Mouse (Mus musculus) kidney, adult 11 months (tissue): ENCODE measurements at regions not wholly inside any gene's neighbourhood (a gene's known extent, or its start where the extent isn't known, plus 50 kb on each side); places are given as distances from the start of the nearest gene placed in this dataset.

ENCODE experiments used
- DNase-seq: peaks from one replicate; pipeline ENCODE4 v3.0.0; 2022

GRCm38 (mm10) chr17:45819143-45819542 lies 85.5 kb upstream of the 1600014C23Rik start:
- no peak for DNase-seq

DNA sequence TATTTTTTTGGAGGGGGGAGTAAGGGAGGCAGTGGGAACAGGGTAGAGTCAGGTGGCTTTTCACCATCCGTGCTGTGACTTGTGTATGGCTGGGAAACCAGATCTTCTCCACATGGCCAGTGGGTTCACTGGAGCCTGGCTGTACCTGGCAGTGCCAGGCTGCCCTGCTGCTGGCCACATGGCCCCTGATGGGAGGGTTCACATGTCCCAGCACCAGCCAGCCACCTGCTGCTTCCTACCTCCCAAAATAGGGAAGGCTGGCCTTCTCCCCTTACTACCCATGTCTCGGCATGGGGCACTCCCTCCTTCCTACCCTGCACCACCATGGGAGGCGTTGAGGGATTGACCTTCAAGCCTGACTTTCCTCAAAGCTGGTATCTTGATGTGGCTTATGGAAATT lies 82.9 kb upstream of the 1600014C23Rik start:
- DNase-seq, result no peak

DNA sequence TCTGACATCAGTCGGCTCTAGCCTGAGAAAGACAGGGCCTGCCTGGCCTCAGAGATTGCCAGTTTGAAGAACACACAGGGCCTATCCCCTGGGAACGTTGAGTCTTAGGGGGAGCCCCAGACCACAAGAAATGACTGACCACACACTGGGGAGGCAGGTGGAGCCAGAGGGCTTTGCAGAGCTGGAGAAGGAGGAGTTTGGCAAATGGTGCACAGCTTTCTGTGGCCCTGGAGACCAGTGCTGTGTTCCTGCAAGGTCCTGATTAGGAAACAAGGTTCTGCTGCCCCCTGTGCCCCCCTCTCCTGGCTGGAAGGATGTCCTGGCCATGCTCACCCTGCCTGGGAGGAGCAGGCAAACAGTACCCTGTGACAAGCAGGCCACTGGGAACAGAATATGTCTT lies 82.2 kb upstream of the 1600014C23Rik start:
- no peak for DNase-seq

GRCm38 (mm10) chr17:45815341-45815740 lies 81.7 kb upstream of the 1600014C23Rik start:
- DNase-seq, result no peak

GRCm38 (mm10) chr17:45814586-45814985 lies 80.9 kb upstream of the 1600014C23Rik start:
- DNase-seq, result no peak

GRCm38 (mm10) chr17:45813956-45814355 lies 80.3 kb upstream of the 1600014C23Rik start:
- DNase-seq, result no peak

GRCm38 (mm10) chr17:45812289-45812955 lies 78.8 kb upstream of the 1600014C23Rik start:
- peak; percentile 85 for DNase-seq

- no peak for DNase-seq
These were observed 78.1 kb upstream of the 1600014C23Rik start for GRCm38 (mm10) chr17:45811632-45812221.

GRCm38 (mm10) chr17:45809728-45810127 lies 76.1 kb upstream of the 1600014C23Rik start:
- DNase-seq, result no peak

- DNase-seq, result no peak
These were observed 74.7 kb upstream of the 1600014C23Rik start for GRCm38 (mm10) chr17:45808374-45808773.

DNA sequence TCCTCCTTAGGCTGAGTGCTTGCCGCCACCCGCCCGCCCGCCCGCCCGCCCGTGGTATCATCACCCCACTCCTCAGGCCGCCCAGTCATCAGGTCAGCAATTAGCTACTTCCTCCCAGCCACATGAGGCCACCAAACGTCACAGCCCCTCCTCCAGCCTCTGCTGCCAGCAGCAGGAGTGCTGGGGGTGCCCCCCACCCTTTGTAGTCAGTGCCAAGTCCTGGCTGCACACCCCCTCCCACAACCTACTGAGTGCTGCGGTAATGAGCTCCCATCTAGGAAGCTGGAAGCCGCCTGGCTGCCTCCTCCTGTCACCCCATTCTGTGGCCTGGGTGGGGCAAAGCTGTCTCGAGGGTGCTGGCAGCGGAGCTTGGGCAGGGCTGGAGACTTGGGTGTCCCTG lies 73.8 kb upstream of the 1600014C23Rik start:
- no peak for DNase-seq

GRCm38 (mm10) chr17:45806831-45807230 lies 73.2 kb upstream of the 1600014C23Rik start:
- no peak for DNase-seq

DNA sequence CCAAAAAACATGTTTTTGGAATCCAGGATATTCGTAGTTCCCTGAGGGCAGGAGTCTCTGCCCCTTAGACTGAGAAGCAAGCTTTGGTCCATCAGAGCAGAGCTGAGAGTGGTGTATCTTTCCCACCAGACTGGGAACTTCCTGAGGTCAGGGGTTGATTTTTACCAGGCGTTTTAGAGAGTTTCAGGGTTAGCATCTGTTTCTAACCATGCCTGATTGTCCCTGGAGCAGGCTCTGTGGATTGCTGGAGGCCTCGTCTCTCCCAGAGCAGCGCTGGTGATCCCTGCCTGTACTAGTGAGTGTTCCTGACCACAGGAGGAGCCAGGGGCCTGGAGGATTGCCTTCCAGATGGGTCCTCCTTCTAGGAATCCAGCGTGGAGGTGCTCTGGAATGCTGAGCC lies 72.8 kb upstream of the 1600014C23Rik start:
- no peak for DNase-seq

DNA sequence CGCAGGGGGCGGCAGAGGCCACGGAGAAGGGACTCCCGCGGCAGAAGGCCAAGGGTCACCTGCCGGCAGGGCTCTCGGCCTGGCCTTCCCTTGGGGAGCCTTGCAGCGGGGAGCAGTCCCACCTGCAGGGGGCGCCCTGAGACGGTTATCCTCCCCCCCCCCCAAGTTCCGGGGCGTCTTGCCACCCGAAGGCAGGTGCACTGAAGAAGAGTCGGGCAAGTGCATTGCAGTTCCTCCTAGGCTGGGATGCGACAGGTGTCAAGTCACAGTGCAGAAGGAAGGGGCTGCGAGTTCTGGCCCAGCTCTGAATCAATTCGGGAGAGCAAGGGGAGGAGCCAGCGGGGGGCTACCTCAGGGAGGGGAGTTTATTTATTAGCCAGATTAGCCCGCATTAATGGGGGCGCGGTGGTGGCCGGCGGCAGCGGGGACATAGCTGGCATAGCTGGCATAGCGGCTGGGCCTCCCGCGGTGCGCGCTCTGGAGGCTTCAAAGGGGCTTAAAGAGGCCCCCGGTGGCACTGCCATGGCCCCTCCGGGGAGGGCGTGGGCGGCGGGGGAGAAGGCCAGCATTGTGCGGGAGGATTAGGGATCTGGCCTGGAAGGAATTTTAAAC lies 71.9 kb upstream of the 1600014C23Rik start:
- DNase-seq, result peak; percentile 72

DNA sequence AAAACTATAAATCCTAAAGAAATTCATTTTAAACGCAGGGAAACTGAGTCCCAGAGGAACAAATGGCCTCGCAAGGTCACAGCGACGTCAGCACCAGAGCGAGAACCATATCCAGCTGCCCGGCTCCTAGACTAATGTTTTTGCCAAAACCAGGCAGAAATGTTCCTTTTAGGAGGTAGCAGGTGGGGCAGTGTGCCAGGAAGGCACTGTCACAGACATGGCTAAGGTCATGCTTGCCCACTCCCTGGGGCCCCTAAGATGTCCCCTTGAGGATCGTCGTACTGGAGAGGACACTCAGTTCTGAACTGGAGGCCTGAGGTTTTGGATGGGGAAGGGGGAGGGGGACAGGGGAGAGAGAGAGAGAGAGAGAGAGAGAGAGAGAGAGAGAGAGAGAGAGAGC lies 69.7 kb upstream of the 1600014C23Rik start:
- DNase-seq, result no peak

DNA sequence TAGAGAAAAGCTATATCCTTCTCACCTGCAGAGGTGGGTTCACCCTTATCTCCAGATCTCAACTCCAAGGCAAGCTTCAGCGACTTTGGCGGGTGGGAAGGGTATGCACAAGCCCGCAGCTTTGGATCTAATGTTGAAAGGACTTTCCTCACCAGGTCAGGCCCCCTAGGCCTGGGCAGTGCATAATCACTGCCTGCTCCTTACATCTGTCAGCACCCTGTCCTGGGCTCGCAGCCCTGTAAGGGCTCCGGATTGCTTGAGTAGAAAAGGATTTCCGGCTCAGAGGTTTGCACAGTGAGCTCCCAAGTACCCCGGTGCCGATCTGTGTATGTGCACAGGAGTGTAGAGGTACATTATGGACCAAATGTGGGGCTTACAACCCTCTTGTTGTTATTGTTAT lies 68.8 kb upstream of the 1600014C23Rik start:
- no peak for DNase-seq

DNA sequence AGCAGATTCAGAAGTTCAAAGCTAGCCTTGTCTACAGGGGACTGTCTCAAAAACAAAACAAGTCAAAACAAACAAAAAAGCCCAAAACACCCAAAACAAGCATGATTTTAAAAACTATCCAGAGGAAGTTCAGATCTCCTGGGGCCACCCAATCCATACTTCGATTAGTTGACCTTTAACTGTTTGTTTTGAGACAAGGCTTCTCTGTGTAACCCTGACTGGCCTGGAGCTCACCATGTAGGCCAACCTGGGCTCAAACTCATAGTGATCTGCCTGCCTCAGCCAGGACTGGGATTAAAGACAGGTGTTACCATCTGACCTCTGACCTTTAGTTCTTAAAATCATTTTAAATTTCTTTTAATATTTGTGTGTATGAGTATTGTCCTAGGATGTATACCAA lies 66.1 kb upstream of the 1600014C23Rik start:
- no peak for DNase-seq

- no peak for DNase-seq
These were observed 65.4 kb upstream of the 1600014C23Rik start for GRCm38 (mm10) chr17:45798996-45799395.

GRCm38 (mm10) chr17:45798456-45798855 lies 64.8 kb upstream of the 1600014C23Rik start:
- no peak for DNase-seq

GRCm38 (mm10) chr17:45797121-45797520 lies 63.5 kb upstream of the 1600014C23Rik start:
- DNase-seq, result no peak

DNA sequence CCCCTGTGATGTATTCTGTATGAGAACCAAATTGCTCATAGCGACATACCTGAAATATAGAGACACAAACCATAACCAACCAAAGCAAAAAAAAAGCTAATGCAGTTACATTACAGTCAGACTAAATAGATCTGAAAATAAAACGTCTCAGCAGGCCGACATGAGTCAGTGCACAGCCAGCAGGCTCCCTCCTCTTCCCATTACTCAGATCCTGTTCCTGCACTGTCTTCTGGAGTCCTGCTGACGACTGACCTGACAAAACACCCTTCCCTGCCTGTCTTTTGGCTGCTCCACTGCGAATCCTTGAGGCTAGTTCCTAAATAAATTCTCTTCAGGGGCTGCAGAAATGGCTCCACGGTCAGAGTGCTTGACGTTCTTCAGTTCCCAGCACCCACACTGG lies 61.3 kb upstream of the 1600014C23Rik start:
- DNase-seq, result no peak

DNA sequence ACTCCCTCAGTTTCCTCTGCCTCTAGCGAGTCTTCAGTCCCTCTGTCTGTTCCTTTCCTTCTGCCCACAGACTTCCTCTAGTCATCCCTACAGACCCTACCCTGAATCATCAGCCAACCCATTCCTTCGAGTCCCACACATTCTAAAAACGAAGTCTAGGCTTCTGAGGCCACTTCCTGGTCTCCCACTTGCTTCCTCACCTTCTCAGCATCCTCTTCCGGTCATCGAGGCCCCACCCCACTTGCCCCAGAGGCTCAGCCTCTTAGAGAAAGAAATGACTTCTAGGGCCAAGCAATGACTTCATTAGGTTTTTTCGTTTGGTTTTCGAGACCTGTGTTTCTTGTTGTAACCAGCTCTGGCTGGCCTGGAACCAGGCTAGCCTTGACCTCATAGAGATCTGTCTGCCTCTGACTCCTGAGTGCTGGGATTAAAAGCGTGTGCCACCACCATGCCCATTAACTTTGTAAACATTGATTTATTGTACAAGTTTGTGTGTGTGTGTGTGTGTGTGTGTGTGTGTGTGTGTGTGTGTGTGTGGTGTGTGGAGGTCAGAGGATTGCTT lies 57.4 kb upstream of the 1600014C23Rik start:
- DNase-seq, result no peak

DNA sequence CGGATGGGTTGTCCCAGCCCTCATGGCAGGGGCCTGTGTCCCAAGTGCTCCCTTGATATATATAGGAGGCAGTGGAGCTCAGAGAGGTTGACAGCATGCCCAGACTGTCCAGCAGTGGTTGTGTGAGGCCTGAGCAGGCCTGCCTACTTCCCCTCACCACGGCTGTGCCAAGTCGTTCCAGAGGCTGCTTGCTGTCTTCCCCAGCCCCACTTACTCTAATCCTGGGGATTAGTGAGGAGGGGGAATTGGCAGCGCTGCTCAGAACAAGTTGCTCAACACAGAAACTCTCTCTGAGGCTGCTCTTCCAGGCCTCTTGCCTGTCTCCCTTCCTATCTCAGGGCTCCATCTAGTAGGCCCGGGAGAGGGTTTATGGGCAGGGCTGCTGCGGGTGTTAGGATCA lies 56.1 kb upstream of the 1600014C23Rik start:
- no peak for DNase-seq

DNA sequence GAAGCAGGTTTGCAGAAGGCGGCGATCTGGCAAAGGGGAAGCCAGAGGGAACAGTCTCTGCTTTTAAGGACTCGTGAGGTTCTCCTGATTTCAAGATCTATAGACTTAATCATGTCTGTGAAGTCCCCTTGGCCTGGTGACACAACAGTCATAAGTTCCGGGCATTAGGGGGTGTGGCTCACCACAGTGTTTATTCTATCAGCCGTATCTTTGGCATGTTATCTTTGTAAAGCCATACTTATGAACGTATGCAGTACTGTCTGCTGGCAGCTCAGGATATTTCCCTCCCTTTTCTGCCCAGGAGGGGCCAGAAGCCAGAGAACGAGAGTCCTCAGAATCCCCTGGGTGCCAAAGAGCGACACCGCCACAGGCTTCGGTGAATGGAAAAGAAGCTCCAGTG lies 51.3 kb upstream of the 1600014C23Rik start:
- DNase-seq, result no peak
